Mouse (Mus musculus) G1E (cell line): ENCODE measurements around the gene Slc1a5.

Source experiments
- CTCF ChIP-seq: IDR thresholded peaks from 2 replicates; pipeline ENCODE4 v1.5.1; 2012; ENCODE audit warnings: low read depth, low read length, inconsistent platforms, mixed read lengths
- GATA1 ChIP-seq: IDR thresholded peaks from 2 replicates; pipeline ENCODE4 v1.6.1; 2012; ENCODE audit warnings: borderline replicate concordance, low read length, inconsistent platforms, mixed read lengths

GRCm38 (mm10) chr7:16784498-16784976 lies 3.4 kb downstream of the Slc1a5 start:
- TF ChIP-seq CTCF (no peak), GATA1 (no peak)
